Mouse (Mus musculus) myocyte (in vitro differentiated cells): Measurements from ENCODE around the gene Sidt1.

Source experiments
- E2F4 ChIP-seq: IDR thresholded peaks from one replicate; pipeline ENCODE4 v1.6.1; 2011; ENCODE audit warnings: mild to moderate bottlenecking, control low read depth, moderate library complexity; ENCODE audit not compliant: insufficient read depth
- POLR2A ChIP-seq: IDR thresholded peaks from one replicate; pipeline ENCODE4 v1.6.1; 2011; ENCODE audit warnings: low read depth, mild to moderate bottlenecking, control low read depth, moderate library complexity; ENCODE audit not compliant: insufficient read length
- USF1 ChIP-seq: IDR thresholded peaks from one replicate; pipeline ENCODE4 v1.6.1; 2011; ENCODE audit warnings: low read depth, mild to moderate bottlenecking, control low read depth, moderate library complexity

GRCm38 (mm10) chr16:44380006-44380405, 47.0 kb upstream of the Sidt1 start:
- TF ChIP-seq USF1 (no peak), POLR2A (no peak), E2F4 (no peak)
